Mouse (Mus musculus) bone marrow, adult 2 months (tissue): Measurements from ENCODE around the gene Ryr2.

Experiments
- CTCF ChIP-seq: fragments of 200-500 bp; IDR thresholded peaks from 2 replicates; pipeline ENCODE4 v1.5.1; 2011; ENCODE audit warnings: low read length, control low read depth; ENCODE audit not compliant: control insufficient read depth, insufficient read depth
- POLR2A ChIP-seq: fragments of 200-500 bp; IDR thresholded peaks from 2 replicates; pipeline ENCODE4 v1.6.1; 2011; ENCODE audit warnings: low read depth, mild to moderate bottlenecking, control low read depth, low read length, borderline replicate concordance; ENCODE audit not compliant: control insufficient read depth

GRCm38 (mm10) chr13:11958271-11958670 lies 148.5 kb downstream of the Ryr2 start:
- TF ChIP-seq CTCF (no peak), POLR2A (no peak)
